Mouse (Mus musculus) midbrain, embryonic 13.5 days (tissue): Measurements from ENCODE around the gene Jade3. TPM values are rescaled to one million over a fixed set of nuclear protein-coding genes. Genes with fewer than 3 reads are reported as not detected.
"Not testable (repeated sequence)": the region's sequence is repeated elsewhere in the genome, so short reads cannot be mapped to it uniquely, and the experiment has no call there.

Experiments used
- ATAC-seq: fragments of 200-750 bp; cut with Nextera tagmentation; 2 replicates; pipeline ENCODE4 v1.8.0; 2017; ENCODE audit warnings: mild to moderate bottlenecking, moderate TSS enrichment, moderate library complexity
- H3K27ac ChIP-seq: fragments of 300-500 bp; sonication (generic); 2 replicates; pipeline ENCODE4 v1.5.1; 2015; ENCODE audit warnings: inconsistent platforms, mild to moderate bottlenecking, moderate library complexity
- H3K27me3 ChIP-seq: fragments of 300-500 bp; sonication (generic); 2 replicates; pipeline ENCODE4 v1.6.1; 2015; ENCODE audit warnings: mild to moderate bottlenecking, inconsistent platforms
- H3K36me3 ChIP-seq: fragments of 300-500 bp; sonication (generic); 2 replicates; pipeline ENCODE4 v1.6.1; 2015; ENCODE audit warnings: mild to moderate bottlenecking, inconsistent platforms
- H3K4me1 ChIP-seq: fragments of 300-500 bp; sonication (generic); replicated peaks from 2 replicates; pipeline ENCODE4 v1.6.1; 2015; ENCODE audit warnings: inconsistent platforms
- H3K4me2 ChIP-seq: fragments of 300-500 bp; sonication (generic); replicated peaks from 2 replicates; pipeline ENCODE4 v1.6.1; 2015; ENCODE audit warnings: moderate library complexity, mild to moderate bottlenecking, inconsistent platforms
- H3K4me3 ChIP-seq: fragments of 300-500 bp; sonication (generic); replicated peaks from 2 replicates; pipeline ENCODE4 v1.5.1; 2015; ENCODE audit warnings: mild to moderate bottlenecking, inconsistent platforms
- H3K9ac ChIP-seq: fragments of 300-500 bp; sonication (generic); replicated peaks from 2 replicates; pipeline ENCODE4 v1.6.1; 2015; ENCODE audit warnings: mild to moderate bottlenecking, inconsistent platforms
- H3K9me3 ChIP-seq: fragments of 300-500 bp; sonication (generic); 2 replicates; pipeline ENCODE4 v1.6.1; 2016; ENCODE audit warnings: mild to moderate bottlenecking, inconsistent platforms
- WGBS: fragments of 180-500 bp; shearing (Covaris S2); methylation state at CpG from one replicate; pipeline ENCODE4 v1.1.7; 2015; 5-methylcytosine and 5-hydroxymethylcytosine counted together
- polyA plus RNA-seq: library from polyadenylated mRNA; unstranded; fragments of >200 nt; fragmentation: Nextera tagmentation; extraction: Ambion mirVana; gene quantifications from 2 replicates; pipeline ENCODE4 v1.2.1, GENCODE M21; 2015

The Jade3 gene
- polyA plus RNA-seq, result 6.5 and 6.7 TPM in 2 replicates

- Histone ChIP-seq H3K4me3 (peak within 1 kb of the TSS; percentile 59), H3K9ac (peak within 1 kb of the TSS; percentile 80), H3K4me1 (peaks cover 9% of the 10 kb centered on the region; the same call in 1 of the 2 replicates), H3K9me3 (no peaks in the 10 kb centered on the region), H3K36me3 (no peaks in the 10 kb centered on the region), H3K27ac (peak within 1 kb of the TSS; percentile 88), H3K4me2 (peak within 1 kb of the TSS; percentile 58), H3K27me3 (no peaks in the 10 kb centered on the region)
- peak; percentile 98 for ATAC-seq
- WGBS, result 21% methylated on average over 48 of the region's 67 CpGs
Observed at GRCm38 (mm10) chrX:20425140-20425838, at the start of gene Jade3. Jade3 (plus strand) TSS chrX:20425688.

GRCm38 (mm10) chrX:20379347-20380014 is 46.0 kb upstream of the Jade3 start:
- Histone ChIP-seq H3K27ac (no peak overlapping the region), H3K9me3 (no peaks in the 10 kb centered on the region), H3K27me3 (no peaks in the 10 kb centered on the region), H3K36me3 (peaks cover 4% of the 10 kb centered on the region), H3K9ac (no peak overlapping the region), H3K4me2 (no peak overlapping the region), H3K4me3 (no peak overlapping the region), H3K4me1 (no peaks in the 10 kb centered on the region)
- 74% methylated on average over 7 of the region's 7 CpGs for WGBS
- ATAC-seq, result no peak

- WGBS, result 88% methylated on average over 6 of the region's 6 CpGs
- H3K27ac ChIP-seq, result no peak overlapping the region
Observed at GRCm38 (mm10) chrX:20382260-20382659, 43.2 kb upstream of the Jade3 start.

GRCm38 (mm10) chrX:20387006-20387405 is 38.5 kb upstream of the Jade3 start:
- no peak overlapping the region for H3K4me3 ChIP-seq
- H3K36me3 ChIP-seq, result peaks cover 4% of the 10 kb centered on the region
- ATAC-seq, result no peak
- H3K4me2 ChIP-seq, result no peak overlapping the region
- H3K27me3 ChIP-seq, result no peaks in the 10 kb centered on the region
- no peak overlapping the region for H3K9ac ChIP-seq
- no peaks in the 10 kb centered on the region for H3K4me1 ChIP-seq
- no peak overlapping the region for H3K27ac ChIP-seq
- WGBS, result 77% methylated on average over 3 of the region's 3 CpGs
- no peaks in the 10 kb centered on the region for H3K9me3 ChIP-seq

More at GRCm38 (mm10) chrX:20382260-20382659, 43.2 kb upstream of the Jade3 start:
- Histone ChIP-seq H3K27me3 (no peaks in the 10 kb centered on the region), H3K4me2 (no peak overlapping the region), H3K36me3 (peaks cover 4% of the 10 kb centered on the region), H3K9ac (no peak overlapping the region), H3K9me3 (no peaks in the 10 kb centered on the region), H3K4me1 (no peaks in the 10 kb centered on the region), H3K4me3 (no peak overlapping the region)
- no peak for ATAC-seq

GRCm38 (mm10) chrX:20391964-20392363 is 33.5 kb upstream of the Jade3 start:
- H3K4me2 ChIP-seq, H3K4me1 ChIP-seq, H3K4me3 ChIP-seq, H3K27me3 ChIP-seq, H3K9me3 ChIP-seq, H3K36me3 ChIP-seq, ATAC-seq, H3K27ac ChIP-seq, H3K9ac ChIP-seq: not testable (repeated sequence)
- 88% methylated on average over 9 of the region's 9 CpGs for WGBS

GRCm38 (mm10) chrX:20392942-20393341 is 32.5 kb upstream of the Jade3 start:
- no peaks in the 10 kb centered on the region for H3K36me3 ChIP-seq
- ATAC-seq, result no peak
- no peak overlapping the region for H3K4me2 ChIP-seq
- no peak overlapping the region for H3K27ac ChIP-seq
- H3K4me1 ChIP-seq, result no peaks in the 10 kb centered on the region
- 76% methylated on average over 3 of the region's 3 CpGs for WGBS
- H3K9me3 ChIP-seq, result no peaks in the 10 kb centered on the region
- H3K9ac ChIP-seq, result no peak overlapping the region
- no peaks in the 10 kb centered on the region for H3K27me3 ChIP-seq
- H3K4me3 ChIP-seq, result no peak overlapping the region

- Histone ChIP-seq H3K9me3 (no peaks in the 10 kb centered on the region), H3K4me2 (no peak overlapping the region), H3K27me3 (no peaks in the 10 kb centered on the region), H3K9ac (no peak overlapping the region), H3K4me3 (no peak overlapping the region), H3K27ac (no peak overlapping the region), H3K36me3 (no peaks in the 10 kb centered on the region), H3K4me1 (no peaks in the 10 kb centered on the region)
- no peak for ATAC-seq
- WGBS, result 78% methylated on average over 4 of the region's 4 CpGs
Observed at GRCm38 (mm10) chrX:20404068-20404467, 21.4 kb upstream of the Jade3 start.

- no peak for ATAC-seq
- Histone ChIP-seq H3K4me1 (no peaks in the 10 kb centered on the region), H3K27me3 (no peaks in the 10 kb centered on the region), H3K36me3 (no peaks in the 10 kb centered on the region), H3K9ac (no peak overlapping the region), H3K4me2 (no peak overlapping the region), H3K9me3 (no peaks in the 10 kb centered on the region), H3K4me3 (no peak overlapping the region), H3K27ac (no peak overlapping the region)
- WGBS, result 98% methylated on average over 2 of the region's 2 CpGs
Observed at GRCm38 (mm10) chrX:20406909-20407308, 18.6 kb upstream of the Jade3 start.

GRCm38 (mm10) chrX:20407676-20408075 is 17.8 kb upstream of the Jade3 start:
- WGBS, result 74% methylated on average over 2 of the region's 2 CpGs

GRCm38 (mm10) chrX:20411382-20411781 is 14.1 kb upstream of the Jade3 start:
- Histone ChIP-seq H3K4me2 (no peak overlapping the region), H3K27me3 (no peaks in the 10 kb centered on the region), H3K27ac (no peak overlapping the region), H3K9ac (no peak overlapping the region), H3K36me3 (no peaks in the 10 kb centered on the region), H3K4me3 (no peak overlapping the region), H3K9me3 (no peaks in the 10 kb centered on the region), H3K4me1 (no peaks in the 10 kb centered on the region)
- 86% methylated on average over 4 of the region's 4 CpGs for WGBS
- no peak for ATAC-seq

More at GRCm38 (mm10) chrX:20407676-20408075, 17.8 kb upstream of the Jade3 start:
- Histone ChIP-seq H3K36me3 (no peaks in the 10 kb centered on the region), H3K9ac (no peak overlapping the region), H3K4me2 (no peak overlapping the region), H3K27ac (no peak overlapping the region), H3K4me3 (no peak overlapping the region), H3K9me3 (no peaks in the 10 kb centered on the region), H3K4me1 (no peaks in the 10 kb centered on the region), H3K27me3 (no peaks in the 10 kb centered on the region)
- no peak for ATAC-seq

GRCm38 (mm10) chrX:20412221-20412620 is 13.3 kb upstream of the Jade3 start:
- H3K9ac ChIP-seq, result no peak overlapping the region
- no peak overlapping the region for H3K27ac ChIP-seq
- 85% methylated on average over 3 of the region's 3 CpGs for WGBS
- no peak overlapping the region for H3K4me3 ChIP-seq
- no peaks in the 10 kb centered on the region for H3K4me1 ChIP-seq
- ATAC-seq, result no peak
- H3K4me2 ChIP-seq, result no peak overlapping the region
- no peaks in the 10 kb centered on the region for H3K36me3 ChIP-seq
- no peaks in the 10 kb centered on the region for H3K9me3 ChIP-seq
- H3K27me3 ChIP-seq, result no peaks in the 10 kb centered on the region

GRCm38 (mm10) chrX:20414885-20415622 is 10.4 kb upstream of the Jade3 start:
- no peak overlapping the region for H3K27ac ChIP-seq
- no peaks in the 10 kb centered on the region for H3K36me3 ChIP-seq
- WGBS, result 67% methylated on average over 10 of the region's 10 CpGs
- H3K4me2 ChIP-seq, result no peak overlapping the region
- no peak overlapping the region for H3K4me3 ChIP-seq
- H3K9ac ChIP-seq, result no peak overlapping the region
- H3K9me3 ChIP-seq, result no peaks in the 10 kb centered on the region
- no peaks in the 10 kb centered on the region for H3K4me1 ChIP-seq
- no peaks in the 10 kb centered on the region for H3K27me3 ChIP-seq
- no peak for ATAC-seq
